Mouse (Mus musculus): ENCODE results near the gene Serpina10.
A peak's percentile ranks its signal among the peaks of the same experiment; 100 is the strongest.
"Not testable (repeated sequence)": the region's sequence is repeated elsewhere in the genome, so short reads cannot be mapped to it uniquely, and the experiment has no call there.

Gene Serpina10

DNA sequence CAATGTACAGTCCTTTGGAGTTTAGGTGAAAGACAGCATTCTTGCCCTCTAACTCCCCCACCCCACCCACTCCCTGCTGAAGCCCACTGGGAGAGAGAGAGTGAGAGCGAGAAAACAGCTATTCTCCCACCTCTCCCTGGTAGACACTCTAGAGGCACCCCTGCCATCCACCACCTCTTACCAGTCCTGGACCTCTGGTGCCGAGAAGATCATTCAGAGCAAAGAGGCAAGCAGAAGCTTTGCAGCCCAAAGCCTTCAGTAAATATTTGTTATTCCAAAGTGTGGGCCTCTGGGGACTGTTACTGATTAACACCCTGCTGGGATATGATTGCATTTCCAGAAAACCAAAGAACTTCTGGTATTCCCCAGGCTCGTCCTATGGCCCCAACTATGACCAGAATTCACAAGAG, at the start of gene Serpina10:
Gene Serpina10 (minus strand): TSS at position 242 of the 410 bp plus-strand sequence.
- DNase-seq (ENCODE audit: low spot score in 2 of 2), result no peak

DNA sequence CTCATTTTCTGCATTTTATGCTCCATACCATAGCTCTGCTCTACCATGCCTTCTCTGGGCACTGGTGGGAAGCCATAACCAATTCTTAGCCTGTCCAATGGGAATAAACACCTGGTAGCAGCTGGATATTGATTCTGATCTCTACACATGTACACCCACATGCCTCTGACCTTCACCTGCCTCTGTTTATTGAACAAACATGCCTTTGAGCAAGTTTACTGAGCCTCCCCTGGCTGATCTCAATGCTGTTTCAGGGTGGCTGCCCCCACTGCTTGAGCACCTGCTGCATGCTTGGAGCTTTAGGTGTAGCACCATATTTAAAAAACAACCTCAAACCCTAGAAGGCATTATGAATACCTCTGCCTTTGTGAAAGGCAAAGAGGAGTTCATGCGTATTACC, 48.6 kb upstream of the Serpina10 start:
- not testable (repeated sequence) for DNase-seq (ENCODE audit: low spot score in 2 of 2)

DNA sequence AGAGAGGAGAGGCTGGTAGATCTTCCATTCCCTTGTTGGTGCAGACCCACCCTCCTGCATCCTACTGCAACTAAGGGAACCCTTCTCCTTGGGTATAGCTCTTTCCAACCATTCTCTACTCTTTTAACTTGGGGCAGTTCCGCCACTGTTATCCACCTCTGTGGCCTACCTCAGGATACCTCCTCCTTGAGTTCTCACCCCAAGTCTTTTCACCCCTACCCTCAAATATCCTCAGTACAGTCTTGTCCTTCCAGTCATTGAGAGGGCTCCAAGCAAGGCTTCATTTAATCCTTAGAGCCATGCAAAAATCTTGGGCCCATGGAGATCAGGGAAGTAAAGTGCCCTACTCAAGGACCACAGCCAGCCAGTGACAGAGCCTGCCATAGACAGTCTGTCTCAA, 44.8 kb upstream of the Serpina10 start, which contains the start of gene Serpina16:
Gene Serpina16 (minus strand): TSS at position 101 of the 400 bp plus-strand sequence.
- no peak for DNase-seq (ENCODE audit: low spot score in 2 of 2)

DNA sequence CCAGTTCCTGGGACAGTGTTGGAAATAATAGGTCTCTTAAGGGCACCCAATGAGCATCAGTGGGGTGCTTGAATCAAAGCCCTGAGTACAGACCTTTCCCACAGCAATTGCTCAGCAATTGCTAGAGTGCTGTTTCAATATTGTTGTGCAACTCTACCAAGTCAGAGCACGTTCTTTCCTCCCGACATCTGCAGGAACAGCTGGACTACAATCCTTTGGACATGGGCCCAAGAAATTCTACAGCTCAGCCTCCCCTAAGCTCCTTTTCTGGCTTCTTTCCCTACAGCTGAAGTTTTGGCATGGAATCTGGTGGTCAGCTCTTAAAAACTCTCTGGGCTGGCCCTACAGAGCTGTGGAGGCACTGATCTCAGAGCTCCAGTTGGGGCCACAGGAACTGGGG, 41.9 kb upstream of the Serpina10 start:
- DNase-seq (ENCODE audit: low spot score in 2 of 2), result no peak

DNA sequence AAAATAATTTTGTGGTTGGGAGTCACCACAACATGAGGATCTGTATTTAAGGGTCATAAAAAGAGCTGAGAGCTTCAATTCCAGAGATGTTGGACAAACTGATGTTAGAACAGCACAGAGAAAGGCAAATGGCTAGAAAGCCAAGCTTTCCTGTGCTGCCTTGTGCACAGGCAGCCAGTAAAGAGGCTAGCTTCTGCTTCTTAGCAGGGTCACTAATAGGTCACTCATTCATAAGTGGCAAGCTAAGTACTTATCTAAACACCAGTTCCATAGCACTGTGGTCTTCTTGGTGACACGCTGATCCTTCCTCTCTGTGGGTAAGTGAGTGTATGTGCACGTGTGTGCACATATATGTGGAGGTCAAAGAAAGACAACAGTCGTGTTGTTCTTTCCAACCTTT, 40.2 kb upstream of the Serpina10 start:
- DNase-seq (ENCODE audit: low spot score in 2 of 2), result no peak

DNA sequence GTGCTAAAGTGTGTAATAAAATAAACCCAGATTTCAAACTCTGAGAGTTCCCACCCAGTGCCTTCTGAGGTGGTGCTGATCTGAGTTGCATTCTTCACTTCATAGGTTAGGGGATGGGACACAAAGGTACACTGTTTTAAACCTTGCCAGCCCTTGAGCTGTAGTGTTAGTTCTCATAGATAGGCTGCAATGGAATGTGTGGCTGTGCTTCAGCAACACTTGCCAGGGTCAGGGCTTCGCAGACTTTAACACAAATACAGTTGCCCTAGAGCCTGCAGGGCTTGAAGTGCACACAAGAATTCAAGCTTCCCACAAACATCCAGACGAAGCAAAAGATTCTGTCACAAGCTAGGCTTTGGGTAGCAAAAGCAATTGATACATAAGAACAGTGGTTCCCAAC, 39.7 kb upstream of the Serpina10 start:
- no peak for DNase-seq (ENCODE audit: low spot score in 2 of 2)

DNA sequence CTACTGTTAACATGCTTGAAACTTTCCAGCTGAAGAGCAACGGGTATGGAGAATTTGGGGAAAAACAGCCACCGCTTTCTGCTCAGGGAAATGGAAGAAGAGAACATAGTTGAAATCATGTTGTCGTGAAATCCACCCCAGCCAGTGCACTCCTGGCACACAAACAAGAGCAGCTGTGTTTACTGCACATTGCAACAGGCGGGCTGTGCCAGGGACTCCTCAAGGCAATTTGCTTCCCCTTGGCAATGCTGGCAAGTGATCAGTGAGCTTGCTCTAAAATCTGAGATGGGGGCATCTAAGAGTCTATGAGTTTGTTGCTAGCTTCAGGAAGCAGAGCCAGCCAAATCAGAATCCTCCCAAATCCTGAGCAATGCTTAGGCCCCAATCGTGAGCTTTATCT, 39.1 kb upstream of the Serpina10 start:
- DNase-seq (ENCODE audit: low spot score in 2 of 2), result peak in 1 of 2 experiments; percentile 6

DNA sequence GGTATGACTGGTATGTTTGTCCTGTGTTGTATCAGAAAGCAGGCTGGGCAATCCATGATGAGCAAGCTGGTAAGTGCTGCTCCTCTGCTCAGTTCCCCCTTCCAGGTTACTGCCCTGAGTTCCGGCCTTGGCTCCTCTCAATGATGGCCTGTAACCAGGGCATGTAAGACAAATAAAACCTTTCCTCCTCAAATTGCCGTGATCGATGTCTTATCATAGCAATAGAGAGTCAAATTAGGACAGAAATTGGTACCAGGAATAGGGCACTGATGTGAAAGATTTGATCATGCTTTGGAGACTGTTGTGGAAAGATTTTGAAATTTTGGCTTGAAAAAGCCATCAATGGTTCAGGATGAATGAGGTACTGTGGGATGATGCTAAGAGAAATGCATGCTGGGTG, 34.0 kb upstream of the Serpina10 start:
- no peak for DNase-seq (ENCODE audit: low spot score in 2 of 2)

DNA sequence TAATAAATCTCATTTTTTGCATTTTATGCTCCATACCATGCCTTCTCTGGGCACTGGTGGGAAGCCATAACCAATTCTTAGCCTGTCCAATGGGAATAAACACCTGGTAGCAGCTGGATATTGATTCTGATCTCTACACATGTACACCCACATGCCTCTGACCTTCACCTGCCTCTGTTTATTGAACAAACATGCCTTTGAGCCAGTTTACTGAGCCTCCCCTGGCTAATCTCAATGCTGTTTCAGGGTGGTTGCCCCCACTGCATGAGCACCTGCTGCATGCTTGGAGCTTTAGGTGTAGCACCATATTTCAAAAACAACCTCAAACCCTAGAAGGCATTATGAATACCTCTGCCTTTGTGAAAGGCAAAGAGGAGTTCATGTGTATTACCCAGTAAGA, 30.8 kb upstream of the Serpina10 start:
- not testable (repeated sequence) for DNase-seq (ENCODE audit: low spot score in 2 of 2)

DNA sequence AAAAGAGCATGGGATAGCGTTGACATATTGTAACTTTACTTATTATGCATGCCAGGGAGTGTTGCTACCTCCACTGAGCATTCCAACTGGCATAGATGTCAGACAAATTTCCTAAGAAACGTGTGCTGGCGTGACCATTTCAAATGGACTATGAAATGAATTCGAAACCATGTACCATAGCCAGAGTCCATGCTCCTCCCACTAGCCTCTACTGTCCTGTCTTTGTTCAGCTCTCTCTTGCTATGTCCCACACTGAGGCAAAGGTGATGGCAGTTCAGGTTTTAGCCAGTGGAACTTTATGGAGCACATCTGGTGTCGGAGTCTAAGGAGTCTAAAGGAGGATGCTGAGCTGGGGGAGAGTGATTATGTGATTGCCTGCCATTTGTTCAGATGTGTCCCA, 28.8 kb upstream of the Serpina10 start:
- no peak for DNase-seq (ENCODE audit: low spot score in 2 of 2)

DNA sequence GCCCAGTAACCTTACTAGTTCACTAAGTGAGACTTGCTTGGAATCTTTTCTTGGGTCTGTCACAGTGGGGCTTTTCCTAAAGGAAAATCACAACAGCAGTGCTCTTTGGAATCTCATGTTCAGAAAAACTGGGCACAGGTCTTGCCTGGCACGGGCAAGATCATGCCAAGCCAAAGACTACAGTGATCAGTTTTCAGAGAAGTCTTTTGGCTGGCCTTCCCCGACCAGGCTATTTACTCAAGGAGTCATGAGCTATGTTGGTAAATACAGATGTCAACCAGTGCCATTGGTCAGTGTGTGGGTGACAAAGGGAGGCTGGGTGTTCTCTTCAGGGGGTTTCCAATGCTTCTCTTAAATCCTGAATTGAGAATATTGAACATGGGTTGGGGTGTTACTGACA, 27.9 kb upstream of the Serpina10 start:
- DNase-seq (ENCODE audit: low spot score in 2 of 2), result no peak

DNA sequence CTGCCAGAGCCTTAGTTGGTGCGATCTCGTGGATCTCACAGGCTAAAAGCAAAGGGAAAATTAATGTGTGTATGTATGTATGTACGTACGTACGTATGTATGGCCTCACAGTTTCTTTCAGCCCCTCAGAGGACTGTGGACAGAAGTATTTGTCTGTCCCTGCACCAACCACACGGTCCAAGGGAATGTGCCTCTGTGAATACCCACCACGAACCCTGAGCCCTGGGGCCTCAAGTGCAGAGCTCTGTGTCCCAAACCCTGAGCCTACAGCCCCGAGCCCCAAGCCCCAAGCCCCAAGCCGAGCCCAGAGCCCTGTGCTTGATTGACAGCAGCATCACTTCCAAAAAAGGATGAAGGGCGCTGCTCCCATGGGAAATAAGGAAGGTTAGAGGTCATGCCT, 26.7 kb upstream of the Serpina10 start:
- no peak for DNase-seq (ENCODE audit: low spot score in 2 of 2)

DNA sequence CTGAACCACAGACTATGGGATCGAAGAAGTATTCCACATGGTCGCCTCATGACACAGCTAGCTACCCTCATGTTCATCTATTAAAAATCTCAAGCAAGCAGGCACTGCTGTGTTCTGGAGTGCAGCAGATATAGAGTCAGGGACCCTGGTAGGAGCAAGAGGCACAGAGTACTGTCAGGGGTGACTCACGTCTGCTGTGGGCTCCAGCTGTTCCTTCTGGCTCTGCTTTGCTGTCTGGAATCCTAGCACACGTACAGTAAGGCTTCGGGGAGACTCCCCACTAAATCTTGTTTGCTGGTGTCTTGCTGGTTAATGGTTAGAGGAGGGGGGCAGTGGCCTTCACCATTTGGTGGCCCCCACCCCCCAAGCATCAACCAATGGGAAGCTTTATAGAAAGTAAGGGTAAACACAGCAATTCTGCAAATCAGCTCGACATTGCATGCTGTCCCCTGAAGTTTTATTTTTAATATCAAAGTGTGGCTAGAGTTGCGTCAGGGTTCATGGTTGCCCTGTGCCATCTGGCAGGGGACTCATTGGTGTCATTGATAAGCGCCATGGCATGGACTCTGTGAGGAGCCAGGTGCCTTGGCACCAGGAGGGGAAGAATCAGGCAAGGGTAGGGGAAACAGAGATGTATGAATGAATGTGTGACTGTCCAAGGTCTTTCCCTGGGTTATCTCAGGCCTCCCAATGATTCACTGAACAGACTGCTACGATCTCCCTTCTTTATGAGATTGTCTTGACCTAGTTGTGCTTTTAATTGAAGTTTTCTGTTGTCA, 25.8 kb upstream of the Serpina10 start, which contains the start of gene Serpina6:
Gene Serpina6 (minus strand): TSS at position 365 of the 779 bp plus-strand sequence.
- DNase-seq (ENCODE audit: low spot score in 2 of 2), result no peak

DNA sequence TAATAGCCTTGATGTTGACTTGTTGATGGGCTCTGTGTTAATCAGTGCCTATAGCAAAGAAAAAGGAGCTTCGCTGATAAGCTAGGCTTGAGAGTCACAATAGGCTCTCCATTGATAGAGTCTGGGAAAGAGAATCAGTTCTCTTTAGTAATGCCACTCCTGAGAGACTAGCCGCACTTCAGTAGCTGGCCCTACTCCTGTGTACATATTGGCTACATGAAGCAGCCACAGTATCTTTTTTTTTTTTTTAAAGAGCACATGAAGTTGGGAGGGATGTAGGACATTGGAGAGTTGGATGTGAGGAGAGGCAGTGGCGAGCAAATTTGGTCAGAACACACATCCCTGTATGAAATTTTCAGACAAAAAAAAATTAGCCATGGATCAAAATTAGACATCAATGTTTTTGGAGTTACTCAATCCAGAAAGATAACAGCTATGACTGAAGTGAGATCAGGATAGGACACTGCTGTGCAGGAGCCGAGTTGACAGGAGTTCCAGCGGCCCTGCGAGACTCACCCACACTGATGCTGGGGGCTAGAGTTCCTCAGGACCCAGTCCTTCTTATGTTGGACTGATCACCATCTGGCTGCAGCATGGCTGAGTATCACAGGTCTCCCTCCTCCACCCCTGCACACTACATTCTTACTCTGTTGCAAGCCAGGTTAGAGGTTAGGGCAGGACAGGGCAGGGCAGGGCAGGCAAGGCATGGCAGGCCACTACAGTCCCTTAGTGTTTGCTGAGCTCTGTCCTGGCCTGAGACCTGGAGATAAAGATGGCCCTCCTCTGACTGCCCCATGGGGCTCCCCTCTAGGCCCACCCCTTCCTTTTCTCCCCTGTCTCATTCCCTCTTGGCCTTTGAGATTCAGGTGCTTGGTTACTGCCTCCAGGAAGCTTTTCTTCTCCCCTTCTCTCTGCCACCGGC, 24.1 kb upstream of the Serpina10 start:
- DNase-seq (ENCODE audit: low spot score in 2 of 2), result no peak

DNA sequence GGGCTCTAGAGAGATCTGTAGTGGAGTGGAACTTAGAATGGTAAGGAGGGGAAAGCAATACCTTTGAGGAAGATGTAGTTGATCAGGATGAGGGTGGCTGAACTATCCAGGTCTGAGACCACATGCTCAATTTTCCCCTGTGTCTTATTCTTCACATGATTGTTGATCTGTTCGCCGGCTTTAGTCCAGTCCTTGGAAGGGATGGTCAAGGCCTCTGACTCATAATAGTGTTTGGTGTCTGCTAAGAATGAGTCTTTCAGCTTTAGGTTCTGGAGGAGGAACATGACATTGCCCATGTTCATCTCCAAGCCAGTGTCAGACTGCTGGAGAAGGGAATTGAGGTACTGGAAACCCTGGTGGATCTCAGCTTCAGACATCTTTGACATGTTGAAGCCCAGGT, 22.6 kb upstream of the Serpina10 start:
- DNase-seq (ENCODE audit: low spot score in 2 of 2), result no peak

DNA sequence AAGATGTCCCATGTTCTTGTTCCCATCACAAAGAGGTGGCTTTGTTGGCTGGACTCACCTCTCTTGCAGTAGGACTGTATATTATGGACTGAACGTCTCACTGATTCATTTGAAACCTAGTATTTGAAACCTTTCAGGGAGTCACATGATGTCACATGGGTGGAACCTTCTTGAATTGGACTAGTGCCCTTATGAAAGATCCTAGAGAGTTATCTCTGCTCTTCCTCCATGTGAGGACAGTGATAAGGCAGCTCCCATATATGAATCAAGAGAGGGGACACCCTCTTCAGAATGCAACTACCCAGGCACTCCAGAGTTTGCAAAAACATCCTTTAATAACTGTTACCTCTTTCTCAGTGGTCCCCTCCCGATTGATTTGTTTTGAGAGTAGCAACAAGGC, 15.1 kb upstream of the Serpina10 start:
- no peak for DNase-seq (ENCODE audit: low spot score in 2 of 2)

DNA sequence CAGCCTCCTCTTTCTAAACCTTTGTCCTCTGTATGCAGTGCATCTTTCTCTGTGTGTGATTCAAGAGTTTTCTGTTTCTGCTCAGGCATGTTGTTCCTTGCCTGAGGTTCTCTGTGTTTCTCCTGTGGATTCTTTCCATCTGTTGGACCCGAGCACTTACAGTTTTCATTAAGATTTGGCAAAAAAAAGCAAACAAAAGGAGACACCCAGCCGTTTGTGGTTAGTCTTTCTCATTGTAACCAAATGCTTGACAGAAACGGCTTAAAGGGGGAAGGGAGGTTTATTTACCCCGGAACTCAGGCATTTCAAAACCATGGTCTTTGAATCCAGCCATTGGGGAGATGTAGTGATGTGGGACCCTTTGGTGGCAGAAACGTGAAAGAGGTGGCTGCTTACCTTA, 13.4 kb upstream of the Serpina10 start:
- no peak for DNase-seq (ENCODE audit: low spot score in 2 of 2)

DNA sequence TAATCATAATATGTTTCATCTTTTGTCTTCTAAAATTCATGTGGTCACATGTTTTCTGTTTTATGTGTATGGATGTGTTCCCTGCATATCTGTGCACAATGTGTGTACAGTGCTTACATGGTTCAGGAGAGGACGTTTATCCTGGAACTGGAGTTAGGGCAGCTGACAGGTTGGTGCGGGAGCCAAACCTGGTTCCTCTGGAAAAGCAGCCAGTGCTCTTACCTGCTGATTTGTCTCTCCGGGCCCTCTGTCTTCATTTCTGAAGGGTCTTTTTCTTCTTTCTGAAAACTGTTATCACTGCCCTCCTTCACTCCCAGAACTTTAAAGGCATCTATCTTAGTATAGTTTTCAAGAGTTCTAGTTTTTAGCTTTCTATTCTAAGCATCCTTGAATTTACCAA, 12.6 kb upstream of the Serpina10 start:
- no peak for DNase-seq (ENCODE audit: low spot score in 2 of 2)

DNA sequence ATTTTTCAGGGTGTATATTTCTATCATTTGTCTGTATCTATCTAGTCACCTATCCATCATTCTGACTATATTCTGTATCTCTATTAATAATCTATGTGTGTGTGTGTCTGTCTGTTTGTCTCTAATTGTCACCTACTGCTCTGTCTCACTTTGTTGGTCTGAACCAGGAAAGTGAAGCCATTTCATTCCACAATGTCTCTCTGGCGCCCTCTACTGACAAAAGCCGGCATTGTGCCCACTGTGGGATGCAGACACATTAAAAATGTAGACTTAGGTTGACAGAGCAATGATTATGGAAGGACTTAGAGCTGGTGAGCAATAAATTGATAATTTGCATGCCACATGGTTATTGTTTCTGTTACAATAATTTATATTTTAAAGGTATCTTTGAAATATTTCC, 12.1 kb upstream of the Serpina10 start:
- peak; percentile 80 to 87 for DNase-seq (ENCODE audit: low spot score in 2 of 2)

DNA sequence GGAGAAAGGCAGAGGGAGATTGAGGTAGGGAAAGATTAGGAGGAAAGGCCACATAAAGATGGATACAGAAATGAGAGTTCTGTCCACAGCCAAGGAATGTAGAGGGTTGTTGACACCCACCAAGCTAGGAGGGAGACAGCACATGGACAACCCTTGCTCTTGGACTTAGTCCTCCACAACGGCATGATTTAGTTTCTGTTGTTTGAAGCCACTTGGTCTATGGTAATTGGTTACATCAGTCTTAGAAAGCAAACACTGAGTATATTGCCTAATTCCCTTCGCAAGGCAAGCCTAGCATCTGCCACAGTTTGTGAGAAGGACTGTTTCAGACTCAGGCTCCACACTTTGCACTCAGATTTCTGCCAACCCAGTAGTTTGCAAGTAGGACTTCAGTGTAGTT, 4.6 kb upstream of the Serpina10 start:
- no peak for DNase-seq (ENCODE audit: low spot score in 2 of 2)

DNA sequence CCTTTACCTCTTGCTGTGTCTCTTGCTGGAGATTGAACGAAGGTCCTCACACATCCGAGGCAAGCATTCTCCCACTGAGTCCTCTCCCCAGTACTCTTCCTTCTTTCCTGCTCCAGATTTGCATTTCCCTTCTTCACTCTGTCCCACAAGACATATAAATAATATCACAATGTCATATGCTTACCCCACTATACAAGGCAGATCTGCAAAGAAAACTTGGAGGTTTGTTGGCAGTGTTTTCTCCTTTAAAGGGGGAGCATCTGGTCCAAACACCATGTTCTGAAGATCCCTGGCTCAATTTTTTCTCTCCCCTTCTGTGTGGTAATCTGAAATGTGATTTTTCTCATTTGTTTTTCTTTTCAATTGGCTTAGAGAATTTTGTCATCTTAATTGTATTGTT, 3.2 kb upstream of the Serpina10 start:
- DNase-seq (ENCODE audit: low spot score in 2 of 2), result no peak

DNA sequence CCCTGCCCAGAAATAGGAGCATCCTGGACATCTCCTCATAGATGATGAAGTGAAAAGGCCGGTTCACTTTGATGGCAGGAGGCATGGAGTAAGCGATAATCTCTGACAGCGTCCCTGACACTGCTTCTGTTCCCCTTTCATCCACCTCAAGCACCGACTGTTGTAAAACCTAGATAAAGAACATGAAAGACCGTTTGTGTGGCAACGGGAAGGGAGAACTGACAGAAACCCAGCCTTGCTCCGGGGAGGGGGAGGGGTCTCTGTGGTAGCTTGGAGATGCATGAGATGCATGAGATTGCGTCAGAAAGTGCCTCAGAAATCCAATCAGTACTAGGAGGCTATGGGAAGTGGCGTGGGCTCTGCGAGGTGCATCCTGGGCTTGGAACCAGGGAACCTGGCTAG, 14.4 kb downstream of the Serpina10 start:
- DNase-seq (ENCODE audit: low spot score in 2 of 2), result no peak

DNA sequence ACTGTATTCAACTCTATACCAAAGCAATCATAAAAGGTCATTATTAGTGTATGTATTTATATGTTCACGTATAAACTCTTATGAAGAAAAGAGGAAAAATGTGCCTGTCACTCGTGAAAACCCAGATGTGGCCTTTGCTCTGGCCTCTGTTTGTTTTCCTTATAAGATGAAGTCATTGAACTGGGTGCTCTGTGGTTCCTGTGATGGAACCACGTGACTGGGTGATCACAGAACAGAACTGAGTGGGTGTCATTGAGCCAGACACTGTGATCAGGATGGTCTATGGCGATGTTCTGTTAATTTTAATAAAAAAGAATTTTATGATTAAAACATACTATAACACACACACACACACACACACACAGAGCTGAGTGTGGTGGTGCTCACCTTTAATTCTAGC, 15.5 kb downstream of the Serpina10 start:
- no peak for DNase-seq (ENCODE audit: low spot score in 2 of 2)
